Mouse (Mus musculus) embryo, embryonic 10.5 days (tissue): ENCODE results near the gene Hmgcs1.
"Not testable (repeated sequence)": the region's sequence is repeated elsewhere in the genome, so short reads cannot be mapped to it uniquely, and the experiment has no call there.

ENCODE experiments used
- DNase-seq: peaks from one replicate; pipeline ENCODE4 v3.0.0-alpha.2; 2015; ENCODE audit warnings: low spot score

Gene Hmgcs1

DNA sequence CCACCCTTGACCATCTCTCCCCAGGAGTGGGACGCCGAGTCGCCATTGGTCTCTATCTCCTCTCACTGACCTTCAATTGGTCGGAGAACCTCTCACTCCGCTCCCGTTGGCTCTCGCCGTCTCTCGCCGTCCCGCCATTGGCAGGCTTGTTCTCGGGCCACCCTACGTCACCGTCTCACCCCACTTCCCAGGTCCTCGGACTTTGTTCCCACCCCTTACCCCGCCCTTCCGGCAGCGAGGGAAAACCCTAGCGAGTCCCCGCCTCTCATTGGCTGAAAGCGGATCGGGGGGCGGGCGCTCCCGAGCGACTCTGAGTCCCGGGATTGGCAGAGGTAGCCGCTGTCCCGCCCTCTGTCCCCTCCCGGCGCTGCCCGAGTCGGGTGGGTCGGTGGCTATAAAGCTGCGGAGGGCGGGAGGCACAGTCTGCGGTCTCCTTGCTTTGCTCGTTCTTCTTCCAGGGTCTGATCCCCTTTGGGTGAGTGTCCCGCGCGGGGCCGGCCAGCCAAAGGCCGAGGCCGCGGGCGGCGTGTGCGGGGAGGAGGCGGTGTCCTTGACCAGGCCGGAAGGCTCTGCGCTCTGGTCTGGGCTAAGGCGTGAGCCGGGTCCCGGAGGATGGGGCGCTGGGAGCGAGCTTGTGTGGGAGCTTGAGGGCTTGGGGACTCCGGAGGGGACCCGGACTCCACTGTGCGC lies at the start of gene Hmgcs1:
Hmgcs1 (plus strand) TSS at position 341 of the 690 bp plus-strand sequence.
- peak; percentile 100 for DNase-seq

DNA sequence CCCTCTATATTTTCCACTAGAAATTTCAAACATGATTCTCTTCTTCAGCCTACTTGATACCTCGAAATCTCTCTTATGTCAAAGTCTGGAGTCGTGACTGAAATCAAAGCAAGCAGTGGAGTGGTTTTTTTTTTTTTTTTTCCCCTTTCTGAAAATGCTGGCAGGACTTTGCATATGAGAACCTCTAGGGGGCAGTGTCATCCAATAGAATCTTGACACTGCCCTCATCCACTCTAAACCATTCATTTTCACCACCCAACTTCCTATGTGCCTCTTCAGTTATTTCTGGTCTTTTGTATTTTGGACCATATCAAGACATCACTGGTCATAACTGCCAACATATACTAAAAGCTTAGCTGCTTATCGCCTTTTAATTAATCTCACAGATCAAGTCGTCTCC lies 49.7 kb upstream of the Hmgcs1 start:
- peak; percentile 78 for DNase-seq

GRCm38 (mm10) chr13:119641145-119641544 lies 49.0 kb upstream of the Hmgcs1 start:
- no peak for DNase-seq

GRCm38 (mm10) chr13:119644769-119645168 lies 45.4 kb upstream of the Hmgcs1 start:
- no peak for DNase-seq

DNA sequence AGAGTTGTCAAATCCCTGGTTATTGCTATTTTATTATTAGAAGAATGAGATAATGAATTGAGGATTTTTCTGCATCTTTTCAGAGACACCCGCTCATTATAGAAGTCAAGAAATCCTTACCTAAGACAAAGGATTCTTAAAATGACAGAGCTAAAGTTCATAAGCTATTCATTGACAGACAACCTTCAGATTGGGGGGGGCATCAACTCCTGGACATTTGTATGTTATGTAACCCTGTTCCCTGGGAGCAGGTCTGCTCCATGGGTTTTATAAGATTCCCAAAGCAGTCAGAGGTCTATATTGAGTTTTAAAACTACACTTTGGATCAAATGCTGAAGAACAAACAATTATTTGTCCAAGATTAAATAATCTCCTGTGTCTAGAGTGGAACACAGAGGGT lies 43.7 kb upstream of the Hmgcs1 start:
- no peak for DNase-seq

GRCm38 (mm10) chr13:119648891-119649698 lies 41.1 kb upstream of the Hmgcs1 start:
- DNase-seq = no peak

DNA sequence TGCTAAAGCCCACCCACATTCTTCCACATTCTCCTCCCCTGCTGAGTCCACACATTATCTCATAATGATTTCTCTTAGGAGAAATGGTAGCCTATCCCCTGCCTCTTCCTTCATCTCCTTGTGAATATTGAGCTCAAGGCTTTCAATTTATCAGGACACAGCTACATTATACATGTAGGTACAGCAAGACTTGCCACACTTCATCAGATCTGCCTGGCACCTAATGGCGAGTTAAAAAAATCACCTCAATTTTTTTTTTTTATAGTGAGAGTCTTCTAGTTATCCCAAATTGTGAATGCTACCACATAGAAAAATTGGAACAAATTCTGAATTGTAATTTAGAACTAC lies 40.5 kb upstream of the Hmgcs1 start:
- DNase-seq = no peak

DNA sequence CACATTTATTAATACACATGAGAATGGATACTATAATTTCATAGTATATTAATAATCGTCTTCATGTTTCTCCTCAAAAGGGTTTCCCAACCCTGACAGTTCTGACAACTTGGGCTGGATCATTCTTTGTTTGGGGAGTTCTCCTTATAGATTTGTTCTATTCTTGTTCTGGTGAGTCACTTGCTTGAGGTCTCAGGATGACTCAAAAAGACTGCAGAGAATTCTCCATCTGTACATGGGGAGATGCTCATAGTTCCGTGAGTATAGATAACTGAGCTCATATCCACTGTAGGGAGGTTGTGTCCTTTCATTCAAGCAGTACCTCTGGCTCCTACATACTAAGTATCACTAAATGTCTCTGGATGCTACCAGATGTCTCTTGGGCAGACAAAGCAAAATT lies 35.4 kb upstream of the Hmgcs1 start:
- no peak for DNase-seq

DNA sequence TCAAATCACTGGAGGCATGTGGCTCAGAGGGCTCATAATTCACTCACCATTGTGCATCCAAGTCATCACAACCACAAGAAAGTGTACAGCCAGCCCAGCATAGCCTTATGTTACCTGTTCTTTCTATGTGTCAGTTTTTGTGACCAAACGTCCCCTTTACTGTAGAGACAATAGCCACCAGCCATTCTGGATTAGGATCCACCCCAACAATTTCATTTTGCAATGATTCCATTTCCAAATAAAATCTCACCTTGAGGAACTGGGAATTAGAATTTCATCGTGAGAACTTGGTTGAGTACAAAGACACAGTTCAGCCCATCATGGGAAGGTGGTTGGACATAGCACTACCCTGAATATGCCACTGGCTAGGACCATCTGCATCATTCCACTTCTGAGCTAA lies 33.9 kb upstream of the Hmgcs1 start:
- DNase-seq = no peak

- DNase-seq = no peak
These were observed 33.2 kb upstream of the Hmgcs1 start for GRCm38 (mm10) chr13:119656846-119657416.

GRCm38 (mm10) chr13:119661420-119661819 lies 28.8 kb upstream of the Hmgcs1 start:
- not testable (repeated sequence) for DNase-seq

DNA sequence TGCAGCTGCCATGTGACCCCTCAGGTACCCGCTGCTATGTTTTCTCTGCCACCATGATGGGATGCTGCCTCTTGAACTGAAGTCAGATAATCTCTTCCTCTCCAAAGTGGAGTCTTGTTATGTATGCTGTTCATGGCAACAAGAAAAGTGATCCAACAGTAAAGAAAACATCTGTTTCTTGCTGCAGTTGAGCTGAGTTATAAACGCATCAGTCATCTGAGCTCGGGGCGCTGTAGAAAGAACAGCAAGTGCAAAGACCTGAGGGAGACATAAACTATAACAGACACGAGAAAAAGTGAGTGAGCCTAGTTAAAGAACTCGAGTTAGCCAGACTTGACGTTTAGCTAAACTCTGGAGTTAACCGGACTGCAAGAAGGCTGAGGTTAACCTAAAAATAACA lies 11.4 kb upstream of the Hmgcs1 start:
- no peak for DNase-seq

GRCm38 (mm10) chr13:119679721-119680120 lies 10.5 kb upstream of the Hmgcs1 start:
- DNase-seq = no peak

GRCm38 (mm10) chr13:119681161-119681560 lies 9.0 kb upstream of the Hmgcs1 start:
- no peak for DNase-seq

GRCm38 (mm10) chr13:119684416-119685177 lies 5.6 kb upstream of the Hmgcs1 start:
- peak; percentile 46 for DNase-seq

GRCm38 (mm10) chr13:119689709-119690038 lies 505 bp upstream of the Hmgcs1 start:
- no peak for DNase-seq

- DNase-seq = peak; percentile 53
These were observed 869 bp downstream of the Hmgcs1 start for GRCm38 (mm10) chr13:119690876-119691620.

GRCm38 (mm10) chr13:119691958-119692357 lies 1.8 kb downstream of the Hmgcs1 start:
- not testable (repeated sequence) for DNase-seq

DNA sequence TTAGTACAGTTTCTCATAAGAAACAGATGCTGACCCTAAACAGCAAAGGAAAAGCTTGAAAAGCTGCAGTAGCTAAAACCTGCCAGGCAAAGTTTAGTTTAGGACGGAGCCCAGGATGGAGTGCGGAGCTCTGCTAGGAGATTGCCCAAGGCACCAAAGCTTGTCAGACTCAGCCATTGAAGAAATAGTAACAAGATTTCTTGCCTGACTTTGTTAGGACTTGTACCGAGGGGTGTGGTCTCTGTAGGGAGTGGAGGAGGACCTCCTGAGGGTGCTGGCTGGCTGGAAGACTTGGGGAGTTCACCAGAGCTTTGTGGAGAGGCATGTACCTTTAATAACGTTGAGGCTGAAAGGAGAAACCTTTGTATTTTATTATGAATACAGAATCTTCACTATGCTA lies 5.5 kb downstream of the Hmgcs1 start:
- DNase-seq = no peak

GRCm38 (mm10) chr13:119696496-119696895 lies 6.3 kb downstream of the Hmgcs1 start:
- no peak for DNase-seq

DNA sequence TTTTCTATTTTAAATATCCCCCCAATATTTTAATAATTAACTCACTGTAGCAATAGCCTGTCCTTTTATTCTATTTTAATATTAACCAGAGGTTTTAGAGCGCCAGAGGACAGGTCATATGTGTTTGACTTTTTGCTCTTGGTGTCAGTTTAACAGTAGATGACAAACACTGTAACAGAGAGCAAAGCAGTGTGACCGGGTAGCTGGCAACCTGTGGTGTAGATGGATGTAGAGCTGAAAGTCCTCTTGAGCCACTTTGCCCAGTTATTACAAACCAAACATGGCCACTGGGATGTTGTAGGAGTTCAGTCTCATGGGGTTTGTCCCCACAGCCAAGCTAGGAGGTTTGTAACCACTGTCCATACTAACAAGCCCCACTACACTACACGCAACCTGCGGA lies 8.3 kb downstream of the Hmgcs1 start:
- DNase-seq = no peak

GRCm38 (mm10) chr13:119704280-119704679 lies 14.1 kb downstream of the Hmgcs1 start:
- no peak for DNase-seq
